ENCODE assay signal across 22 mouse cellular contexts in genomic region chr13:4783290-4783689, GRCm38 (mm10).
A peak's percentile ranks its signal among the peaks of the same experiment; 100 is the strongest.
DNase-seq lines count a peak whose midpoint lies in the region; ATAC-seq and TF ChIP-seq lines count a peak whose summit lies in the region.
"Had no signal": no experiment of that assay in that cellular context is flagged by ENCODE, and none has a peak within 500 bp of the region (broad histone marks: within the 10 kb centered on the region; RNA-seq: fewer than 3 reads in every experiment).

No protein-coding gene starts in this region.

- no peak for TF ChIP-seq CTCF in brain, embryonic 14.5 days (IDR thresholded peaks at IDR 0.05; ENCODE audit: borderline replicate concordance, extremely low read depth, insufficient read depth, insufficient read length)

- WGBS in kidney, embryonic 16.5 days, result 51% methylated on average over 3 of the region's 3 CpGs
- 68% methylated on average over 3 of the region's 3 CpGs for WGBS in forebrain, embryonic 12.5 days

- TF ChIP-seq POLR2A in brain, embryonic 14.5 days (IDR thresholded peaks at IDR 0.05; ENCODE audit: borderline replicate concordance, extremely low read depth, insufficient read depth, insufficient read length, poor library complexity, severe bottlenecking), result no peak

- ATAC-seq in kidney, embryonic 16.5 days (ENCODE audit: low FRiP score, low TSS enrichment), result peak; percentile 51; the same call in 1 of the 2 replicates
- no peak for ATAC-seq in forebrain, embryonic 12.5 days (ENCODE audit: low FRiP score)
- ATAC-seq: forebrain, embryonic 13.5 days; forebrain, embryonic 15.5 days; forebrain, postnatal 0 days had no signal

- no peak overlapping the region for H3K9ac ChIP-seq in kidney, embryonic 16.5 days (replicated peaks; ENCODE audit: low read length)
- H3K9ac ChIP-seq in forebrain, embryonic 12.5 days, result no peak overlapping the region
- H3K9ac ChIP-seq: embryonic facial prominence, embryonic 13.5 days; embryonic facial prominence, embryonic 15.5 days; forebrain, embryonic 13.5 days; forebrain, embryonic 15.5 days; forebrain, postnatal 0 days had no signal

- no peak overlapping the region for H3K4me2 ChIP-seq in kidney, embryonic 16.5 days (replicated peaks; ENCODE audit: low read depth, low read length)
- no peak overlapping the region for H3K4me2 ChIP-seq in forebrain, embryonic 12.5 days
- H3K4me2 ChIP-seq: embryonic facial prominence, embryonic 13.5 days; embryonic facial prominence, embryonic 15.5 days; forebrain, embryonic 13.5 days; forebrain, embryonic 15.5 days had no signal

- H3K36me3 ChIP-seq in kidney, embryonic 16.5 days (ENCODE audit: insufficient read depth, low read length), result no peaks in the 10 kb centered on the region
- no peaks in the 10 kb centered on the region for H3K36me3 ChIP-seq in forebrain, embryonic 12.5 days (replicated peaks)
- H3K36me3 ChIP-seq: embryonic facial prominence, embryonic 13.5 days; embryonic facial prominence, embryonic 15.5 days; forebrain, embryonic 10.5 days; forebrain, embryonic 15.5 days had no signal

- H3K4me1 ChIP-seq in kidney, embryonic 16.5 days (ENCODE audit: insufficient read depth, low read length), result no peaks in the 10 kb centered on the region
- H3K4me1 ChIP-seq in forebrain, embryonic 12.5 days, result no peaks in the 10 kb centered on the region
- H3K4me1 ChIP-seq: embryonic facial prominence, embryonic 13.5 days; embryonic facial prominence, embryonic 15.5 days; forebrain, embryonic 10.5 days; forebrain, embryonic 13.5 days; forebrain, embryonic 15.5 days had no signal

- no peak overlapping the region for H3K4me3 ChIP-seq in kidney, embryonic 16.5 days (ENCODE audit: low read length)
- H3K4me3 ChIP-seq in forebrain, embryonic 12.5 days (replicated peaks), result no peak overlapping the region
- H3K4me3 ChIP-seq: embryonic facial prominence, embryonic 13.5 days; embryonic facial prominence, embryonic 15.5 days; erythroblast, embryonic 14.5 days; forebrain, embryonic 10.5 days; forebrain, embryonic 13.5 days; forebrain, embryonic 15.5 days had no signal

- no peaks in the 10 kb centered on the region for H3K9me3 ChIP-seq in kidney, embryonic 16.5 days (ENCODE audit: low read length)
- H3K9me3 ChIP-seq in forebrain, embryonic 12.5 days, result no peaks in the 10 kb centered on the region
- H3K9me3 ChIP-seq: embryonic facial prominence, embryonic 13.5 days; embryonic facial prominence, embryonic 15.5 days; forebrain, embryonic 10.5 days; forebrain, embryonic 13.5 days; forebrain, embryonic 15.5 days had no signal

- H3K27me3 ChIP-seq in kidney, embryonic 16.5 days (ENCODE audit: insufficient read depth, low read length), result no peaks in the 10 kb centered on the region
- no peaks in the 10 kb centered on the region for H3K27me3 ChIP-seq in forebrain, embryonic 12.5 days
- H3K27me3 ChIP-seq: embryonic facial prominence, embryonic 13.5 days; embryonic facial prominence, embryonic 15.5 days; forebrain, embryonic 13.5 days; forebrain, embryonic 15.5 days had no signal

- no peak for DNase-seq in kidney, adult 8-10 months
- peak; percentile 52 for DNase-seq in 416B (ENCODE audit: low read depth)
- DNase-seq in brain, embryonic 14.5 days (ENCODE audit: low read depth), result peak; percentile 4
- DNase-seq in spleen, postnatal 14 days (ENCODE audit: low spot score in 2 of 2), result no peak
- DNase-seq: adrenal gland, adult 8-10 months; adrenal gland, postnatal 14 days; adrenal gland, postnatal 36 days; cerebellum, adult 11-12 months; cerebellum, adult 2 months; cerebellum, adult 9-10 months; cerebellum, postnatal 10 days; cerebellum, postnatal 25 days; embryo, embryonic 11 days; forebrain, postnatal 0 days had no signal

- H3K27ac ChIP-seq in kidney, embryonic 16.5 days (ENCODE audit: low read length), result no peak overlapping the region
- no peak overlapping the region for H3K27ac ChIP-seq in forebrain, embryonic 12.5 days
- H3K27ac ChIP-seq: embryonic facial prominence, embryonic 13.5 days; embryonic facial prominence, embryonic 15.5 days; forebrain, embryonic 10.5 days; forebrain, embryonic 13.5 days; forebrain, embryonic 15.5 days had no signal

Comparison
In these comparisons a context has a peak if more than half of its experiments do, and no peak if none do; other contexts are left out.
1. DNase-seq: peak in 416B (single experiment) and brain, embryonic 14.5 days (single experiment); none in kidney, adult 8-10 months (0 of 2) and spleen, postnatal 14 days (0 of 2).